Mouse (Mus musculus) stomach, embryonic 15.5 days (tissue): Measurements from ENCODE around the gene Shroom3. TPM values are rescaled to one million over a fixed set of nuclear protein-coding genes. Genes with fewer than 3 reads are reported as not detected.

Source experiments
- ATAC-seq: fragments of 200-750 bp; cut with Nextera tagmentation; 2 replicates; pipeline ENCODE4 v1.8.0; 2017; ENCODE audit warnings: low read depth, moderate number of reproducible peaks, moderate TSS enrichment; ENCODE audit not compliant: insufficient read depth, low FRiP score
- H3K27ac ChIP-seq: fragments of 300-500 bp; sonication (generic); 2 replicates; pipeline ENCODE4 v1.5.1; 2015; ENCODE audit warnings: mild to moderate bottlenecking, inconsistent platforms
- H3K27me3 ChIP-seq: fragments of 300-500 bp; sonication (generic); replicated peaks from 2 replicates; pipeline ENCODE4 v1.6.1; 2015; ENCODE audit warnings: inconsistent platforms
- H3K36me3 ChIP-seq: fragments of 300-500 bp; sonication (generic); 2 replicates; pipeline ENCODE4 v1.6.1; 2015; ENCODE audit warnings: inconsistent platforms
- H3K4me1 ChIP-seq: fragments of 300-500 bp; sonication (generic); 2 replicates; pipeline ENCODE4 v1.6.1; 2015; ENCODE audit warnings: inconsistent platforms
- H3K4me2 ChIP-seq: fragments of 300-500 bp; sonication (generic); 2 replicates; pipeline ENCODE4 v1.6.1; 2015; ENCODE audit warnings: mild to moderate bottlenecking, inconsistent platforms
- H3K4me3 ChIP-seq: fragments of 300-500 bp; sonication (generic); replicated peaks from 2 replicates; pipeline ENCODE4 v1.5.1; 2015; ENCODE audit warnings: inconsistent platforms
- H3K9ac ChIP-seq: fragments of 300-500 bp; sonication (generic); 2 replicates; pipeline ENCODE4 v1.6.1; 2015; ENCODE audit warnings: inconsistent platforms
- H3K9me3 ChIP-seq: fragments of 300-500 bp; sonication (generic); 2 replicates; pipeline ENCODE4 v1.6.1; 2016; ENCODE audit warnings: inconsistent platforms
- WGBS: fragments of 180-500 bp; shearing (Covaris S2); methylation state at CpG from one replicate; pipeline ENCODE4 v1.1.7; 2015; 5-methylcytosine and 5-hydroxymethylcytosine counted together
- polyA plus RNA-seq: library from polyadenylated mRNA; unstranded; fragments of >200 nt; fragmentation: Nextera tagmentation; extraction: Ambion mirVana; gene quantifications from 2 replicates; pipeline ENCODE4 v1.2.1, GENCODE M21; 2015

Shroom3 gene
- polyA plus RNA-seq, 1 experiment from 2014 or later: 12.3 TPM

DNA sequence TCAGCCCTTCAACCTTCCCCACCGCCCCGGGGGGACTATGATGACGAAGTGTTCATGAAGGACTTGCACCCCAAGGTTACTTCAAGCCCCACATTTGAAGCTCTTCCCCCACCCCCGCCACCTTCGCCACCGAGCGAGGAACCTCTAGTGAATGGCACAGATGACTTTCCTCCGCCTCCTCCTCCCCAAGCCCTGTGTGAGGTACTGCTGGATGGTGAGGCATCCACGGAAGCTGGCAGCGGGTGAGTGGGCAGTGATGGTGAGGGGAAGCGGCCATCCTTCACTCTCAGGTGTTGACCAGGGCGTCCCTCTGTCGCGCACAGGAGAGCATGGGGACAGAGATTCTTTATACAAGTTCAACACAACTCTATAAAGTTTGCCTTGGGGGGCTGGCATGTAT, 267.8 kb downstream of the Shroom3 start:
- Histone ChIP-seq H3K4me2 (no peak overlapping the region), H3K9ac (no peak overlapping the region), H3K27me3 (no peaks in the 10 kb centered on the region), H3K36me3 (peaks cover 14% of the 10 kb centered on the region; the same call in 1 of the 2 replicates), H3K4me1 (no peaks in the 10 kb centered on the region; the same call in 1 of the 2 replicates), H3K27ac (no peak overlapping the region), H3K4me3 (no peak overlapping the region), H3K9me3 (no peaks in the 10 kb centered on the region)
- no peak for ATAC-seq
- 95% methylated on average over 14 of the region's 14 CpGs for WGBS

DNA sequence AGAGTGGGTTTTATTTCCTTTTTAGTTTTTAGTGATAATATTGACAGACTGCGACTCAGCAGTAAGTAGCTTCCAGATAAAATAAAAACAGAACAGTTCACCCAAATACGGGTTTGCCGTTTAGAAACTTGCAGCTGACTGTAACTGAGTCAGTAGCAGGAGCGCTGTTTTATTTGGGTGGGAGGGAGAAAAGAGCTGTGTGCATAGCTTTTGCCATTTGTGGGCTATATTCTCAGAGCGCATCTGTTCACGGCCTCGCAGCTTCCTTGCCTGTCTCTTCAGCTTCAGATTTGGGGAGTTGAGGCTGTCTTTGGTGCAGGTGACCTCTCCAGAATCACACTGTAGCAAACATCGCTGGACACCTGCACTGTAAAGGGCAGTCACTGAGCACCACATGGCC, 270.6 kb downstream of the Shroom3 start:
- 87% methylated on average over 8 of the region's 8 CpGs for WGBS
- H3K36me3 ChIP-seq: peaks cover 19% of the 10 kb centered on the region
- no peaks in the 10 kb centered on the region for H3K9me3 ChIP-seq
- no peak overlapping the region for H3K4me3 ChIP-seq
- ATAC-seq: no peak
- H3K9ac ChIP-seq: no peak overlapping the region
- H3K4me2 ChIP-seq: no peak overlapping the region
- H3K27ac ChIP-seq: no peak overlapping the region
- H3K27me3 ChIP-seq: no peaks in the 10 kb centered on the region
- no peaks in the 10 kb centered on the region; the same call in 1 of the 2 replicates for H3K4me1 ChIP-seq

DNA sequence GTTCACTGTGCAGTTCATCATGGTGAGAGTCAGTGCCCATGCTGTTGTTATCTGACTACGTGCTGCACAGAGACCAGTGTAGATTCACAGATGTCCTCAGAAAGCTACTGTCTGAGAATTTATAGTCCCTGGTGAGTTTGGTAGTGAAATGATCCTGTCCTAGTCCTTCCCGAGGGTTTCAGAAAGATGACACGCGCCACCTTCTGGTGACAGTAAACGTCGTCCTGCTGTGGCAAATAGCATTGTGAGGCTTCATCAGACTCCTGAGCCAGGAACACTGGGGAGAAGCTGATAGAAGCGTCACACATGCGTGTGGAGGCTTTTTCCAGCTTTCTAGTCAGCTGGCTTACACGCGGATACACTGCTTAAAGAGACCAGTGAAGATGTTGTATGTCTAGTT, 271.1 kb downstream of the Shroom3 start:
- WGBS: 33% methylated on average over 10 of the region's 10 CpGs
- Histone ChIP-seq H3K9me3 (no peaks in the 10 kb centered on the region), H3K27ac (no peak overlapping the region), H3K36me3 (peaks cover 19% of the 10 kb centered on the region), H3K4me1 (peaks cover 2% of the 10 kb centered on the region; the same call in 1 of the 2 replicates), H3K4me3 (no peak overlapping the region), H3K9ac (no peak overlapping the region), H3K27me3 (no peaks in the 10 kb centered on the region), H3K4me2 (no peak overlapping the region)
- peak; percentile 32; the same call in 1 of the 2 replicates for ATAC-seq

DNA sequence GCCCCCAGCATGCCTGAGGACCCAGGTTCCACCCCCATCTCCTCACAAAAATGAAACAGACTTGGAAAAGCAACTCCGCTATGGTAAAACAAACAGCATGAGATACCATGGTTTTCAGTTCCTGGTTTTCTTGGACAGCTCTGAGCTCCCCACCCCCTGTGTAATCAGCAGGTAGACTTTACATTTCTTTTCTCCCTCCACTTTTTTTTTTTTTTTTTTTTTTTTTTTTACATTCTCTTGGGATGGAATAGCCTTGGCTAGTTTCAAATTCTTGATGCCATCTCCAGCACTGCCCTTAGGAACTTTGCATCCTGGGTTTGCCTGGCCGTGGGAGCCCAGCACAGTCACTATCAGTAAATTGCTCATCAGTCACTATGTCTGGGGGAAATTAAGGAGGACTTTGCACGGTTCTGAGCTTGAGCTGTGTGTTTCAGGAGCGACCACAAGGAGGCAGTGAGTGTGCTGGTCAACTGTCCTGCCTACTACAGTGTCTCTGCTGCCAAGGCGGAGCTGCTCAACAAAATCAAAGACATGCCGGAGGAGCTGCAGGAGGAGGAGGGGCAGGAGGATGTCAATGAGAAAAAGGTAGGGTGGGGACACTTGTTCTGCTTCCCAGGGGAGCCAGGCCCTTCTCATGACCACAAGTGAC, 271.7 kb downstream of the Shroom3 start:
- peaks cover 6% of the 10 kb centered on the region; the same call in 1 of the 2 replicates for H3K4me1 ChIP-seq
- no peaks in the 10 kb centered on the region for H3K27me3 ChIP-seq
- H3K4me2 ChIP-seq: no peak overlapping the region
- H3K27ac ChIP-seq: no peak overlapping the region
- 43% methylated on average over 6 of the region's 6 CpGs for WGBS
- no peak overlapping the region for H3K9ac ChIP-seq
- no peak for ATAC-seq
- no peaks in the 10 kb centered on the region for H3K9me3 ChIP-seq
- peaks cover 19% of the 10 kb centered on the region for H3K36me3 ChIP-seq
- H3K4me3 ChIP-seq: no peak overlapping the region

DNA sequence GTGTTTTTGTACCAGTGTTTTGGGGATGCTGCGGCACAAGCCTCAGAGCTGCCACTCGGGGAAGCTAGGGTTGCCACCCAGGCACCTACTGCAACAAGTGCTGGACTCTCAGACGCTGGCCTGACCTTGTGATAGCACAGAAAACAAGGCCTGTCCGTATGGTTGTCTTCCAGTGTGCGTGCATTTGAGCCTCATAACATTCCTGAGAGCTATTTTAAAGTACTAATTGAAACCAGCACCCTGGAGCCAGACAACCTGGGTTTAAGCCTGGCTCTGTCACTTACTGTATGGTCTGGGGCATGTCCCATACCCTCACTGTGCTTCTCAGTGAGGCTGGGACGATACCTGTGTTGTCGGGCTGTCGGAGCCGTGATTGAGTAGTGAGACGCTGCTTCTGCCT, 276.1 kb downstream of the Shroom3 start:
- Histone ChIP-seq H3K4me3 (no peak overlapping the region), H3K36me3 (peaks cover 12% of the 10 kb centered on the region), H3K9ac (no peak overlapping the region), H3K4me1 (peaks cover 14% of the 10 kb centered on the region), H3K9me3 (no peaks in the 10 kb centered on the region), H3K27ac (0 out of 2 replicates have a peak overlapping the region, but pooled peaks have one; percentile 6), H3K27me3 (no peaks in the 10 kb centered on the region), H3K4me2 (no peak overlapping the region)
- ATAC-seq: no peak
- WGBS: 82% methylated on average over 10 of the region's 10 CpGs

DNA sequence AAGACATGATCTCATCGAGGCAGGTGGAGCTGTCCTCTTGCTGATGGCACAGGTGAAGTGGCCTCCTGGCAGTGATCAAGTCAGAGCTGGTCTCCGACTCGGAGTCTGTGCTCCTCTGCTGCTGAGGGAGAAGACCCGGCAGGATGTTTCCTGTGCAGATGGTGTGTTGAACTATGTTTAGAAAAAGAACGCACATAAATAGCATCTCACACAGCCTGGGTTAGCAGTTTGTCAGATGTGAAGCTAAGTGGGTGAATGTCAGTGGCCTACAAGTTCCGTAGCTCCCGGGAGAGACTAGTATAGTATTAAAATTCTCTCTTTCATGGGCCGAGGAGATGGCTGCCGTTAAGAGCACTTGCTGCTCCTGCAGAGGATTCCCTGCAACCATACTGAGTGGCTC, 276.5 kb downstream of the Shroom3 start:
- Histone ChIP-seq H3K4me2 (no peak overlapping the region), H3K27me3 (no peaks in the 10 kb centered on the region), H3K9me3 (no peaks in the 10 kb centered on the region), H3K9ac (no peak overlapping the region), H3K4me1 (peaks cover 14% of the 10 kb centered on the region), H3K27ac (0 out of 2 replicates have a peak overlapping the region, but pooled peaks have one; percentile 6), H3K36me3 (peaks cover 12% of the 10 kb centered on the region), H3K4me3 (no peak overlapping the region)
- 49% methylated on average over 9 of the region's 9 CpGs for WGBS
- no peak for ATAC-seq

DNA sequence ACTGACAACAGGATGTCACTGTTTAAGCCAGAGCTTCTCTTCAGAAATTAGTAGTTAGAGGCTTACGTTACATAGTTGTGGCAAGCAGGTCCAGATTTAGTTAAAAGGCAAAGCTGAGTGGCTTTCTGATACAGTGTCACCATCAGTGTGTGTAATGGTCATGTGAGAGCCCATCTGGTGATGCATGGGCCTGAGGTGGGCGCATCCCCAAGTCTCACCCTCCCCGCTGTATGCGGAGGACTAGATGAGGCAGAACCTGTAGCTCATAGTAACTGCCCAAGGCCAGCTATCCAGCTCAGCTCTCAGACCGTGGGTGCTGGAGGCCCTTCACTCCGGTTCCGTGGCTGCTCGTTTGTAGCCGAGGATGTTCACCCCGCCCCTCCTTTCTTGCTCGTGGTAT, 278.1 kb downstream of the Shroom3 start:
- peak; percentile 45; the same call in 1 of the 2 replicates for ATAC-seq
- Histone ChIP-seq H3K9ac (no peak overlapping the region), H3K4me3 (no peak overlapping the region), H3K9me3 (no peaks in the 10 kb centered on the region), H3K4me1 (peaks cover 14% of the 10 kb centered on the region; the same call in 1 of the 2 replicates), H3K36me3 (peaks cover 13% of the 10 kb centered on the region), H3K27ac (peak overlapping the region; percentile 70), H3K27me3 (no peaks in the 10 kb centered on the region), H3K4me2 (no peak overlapping the region)
- WGBS: 66% methylated on average over 11 of the region's 11 CpGs

DNA sequence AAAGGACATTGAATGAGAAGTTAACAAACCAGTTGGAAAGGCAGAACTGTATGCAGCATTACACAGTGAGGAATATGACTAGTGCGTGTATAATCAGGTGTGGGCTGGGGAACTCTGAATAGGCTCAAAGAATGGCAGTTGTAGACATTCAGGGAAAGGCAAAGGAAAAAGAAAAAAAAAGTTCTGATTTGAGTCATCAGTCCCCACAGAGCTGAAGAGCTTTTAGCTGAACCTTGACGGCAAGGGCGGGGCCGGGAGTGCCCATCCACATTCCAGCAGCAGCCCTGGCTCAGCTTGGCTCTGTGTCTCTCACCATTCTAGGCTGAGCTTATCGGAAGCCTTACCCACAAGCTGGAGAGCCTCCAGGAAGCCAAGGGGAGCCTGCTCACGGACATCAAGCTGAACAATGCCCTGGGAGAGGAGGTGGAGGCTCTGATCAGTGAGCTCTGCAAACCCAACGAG, 278.6 kb downstream of the Shroom3 start:
- WGBS: 67% methylated on average over 7 of the region's 7 CpGs
- ATAC-seq: peak; percentile 86

DNA sequence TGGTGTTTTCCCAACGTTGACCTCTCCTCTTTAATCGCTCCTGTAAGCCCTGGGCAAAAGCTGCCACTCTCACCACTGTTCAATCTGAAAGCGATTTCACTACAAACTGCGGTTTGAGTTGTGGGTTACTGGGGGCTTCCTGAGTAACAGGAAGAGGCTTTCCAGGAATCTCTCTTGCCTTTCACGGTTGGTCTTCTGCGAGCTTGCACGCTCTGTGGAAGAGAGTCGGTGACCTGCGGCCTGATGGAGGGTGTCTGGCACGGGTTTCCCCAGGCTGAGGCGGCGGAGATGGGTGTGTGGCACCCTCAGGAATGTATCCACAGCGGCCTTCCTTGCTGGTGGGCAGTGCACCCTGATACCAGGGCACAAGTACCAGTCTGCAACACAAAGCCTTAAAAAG, 281.5 kb downstream of the Shroom3 start:
- 74% methylated on average over 13 of the region's 13 CpGs for WGBS
- Histone ChIP-seq H3K36me3 (peaks cover 13% of the 10 kb centered on the region; the same call in 1 of the 2 replicates), H3K4me2 (no peak overlapping the region), H3K9me3 (no peaks in the 10 kb centered on the region), H3K4me1 (peaks cover 9% of the 10 kb centered on the region; the same call in 1 of the 2 replicates), H3K27ac (no peak overlapping the region), H3K4me3 (no peak overlapping the region), H3K9ac (no peak overlapping the region), H3K27me3 (no peaks in the 10 kb centered on the region)
- ATAC-seq: no peak

More for the DNA sequence above, 278.6 kb downstream of the Shroom3 start:
- Histone ChIP-seq H3K9me3 (no peaks in the 10 kb centered on the region), H3K27ac (peak overlapping the region; percentile 70), H3K4me2 (no peak overlapping the region), H3K36me3 (peaks cover 17% of the 10 kb centered on the region), H3K9ac (no peak overlapping the region), H3K4me1 (peaks cover 14% of the 10 kb centered on the region; the same call in 1 of the 2 replicates), H3K27me3 (no peaks in the 10 kb centered on the region), H3K4me3 (no peak overlapping the region)

DNA sequence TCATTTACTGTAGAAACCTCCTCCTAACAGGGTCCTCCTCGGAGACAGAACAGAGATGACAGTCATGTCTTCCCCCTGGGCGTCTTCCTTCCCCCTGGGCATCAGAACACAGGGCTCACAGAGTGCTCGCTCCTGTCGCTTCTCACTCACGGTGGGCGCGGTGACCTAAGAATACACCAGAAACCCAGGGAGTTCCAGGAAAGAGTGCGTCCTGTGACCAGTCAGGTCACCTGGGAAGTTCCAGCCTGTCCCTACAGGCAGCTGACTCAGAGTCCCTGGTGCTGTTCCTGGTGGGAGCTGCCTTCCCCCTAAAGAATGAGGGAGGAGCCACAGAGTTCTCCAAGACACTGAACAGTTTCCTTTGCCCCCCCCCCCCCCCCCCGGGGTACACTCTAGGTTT, 283.9 kb downstream of the Shroom3 start:
- Histone ChIP-seq H3K4me1 (no peaks in the 10 kb centered on the region), H3K27ac (no peak overlapping the region), H3K9ac (no peak overlapping the region), H3K9me3 (no peaks in the 10 kb centered on the region), H3K4me2 (no peak overlapping the region), H3K27me3 (no peaks in the 10 kb centered on the region), H3K36me3 (peaks cover 13% of the 10 kb centered on the region; the same call in 1 of the 2 replicates), H3K4me3 (no peak overlapping the region)
- WGBS: 79% methylated on average over 9 of the region's 9 CpGs
- ATAC-seq: no peak

DNA sequence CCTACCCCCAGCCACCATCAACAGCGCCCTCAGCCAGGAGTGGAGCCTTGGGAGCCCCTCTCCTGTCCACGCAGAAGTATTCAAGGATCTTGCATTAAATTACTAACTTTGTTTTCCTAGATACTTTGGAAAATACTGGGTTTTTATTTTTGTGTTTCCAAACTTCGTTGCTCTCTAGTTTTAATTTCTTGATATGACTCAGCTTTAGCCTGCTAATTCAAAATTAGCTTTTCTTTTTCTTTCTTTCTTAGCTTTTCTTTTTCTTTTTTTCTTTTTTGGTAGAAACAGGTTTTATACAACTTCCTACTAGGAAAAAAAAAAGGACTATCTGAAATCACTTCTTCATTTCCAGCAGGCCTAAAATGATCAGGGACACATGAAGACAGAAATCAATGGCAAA, 284.7 kb downstream of the Shroom3 start:
- WGBS: 89% methylated on average over 3 of the region's 3 CpGs
- no peak overlapping the region for H3K9ac ChIP-seq
- H3K27me3 ChIP-seq: no peaks in the 10 kb centered on the region
- H3K4me1 ChIP-seq: no peaks in the 10 kb centered on the region
- no peak overlapping the region for H3K4me2 ChIP-seq
- ATAC-seq: no peak
- no peak overlapping the region for H3K27ac ChIP-seq
- H3K4me3 ChIP-seq: no peak overlapping the region
- peaks cover 13% of the 10 kb centered on the region; the same call in 1 of the 2 replicates for H3K36me3 ChIP-seq
- H3K9me3 ChIP-seq: no peaks in the 10 kb centered on the region

DNA sequence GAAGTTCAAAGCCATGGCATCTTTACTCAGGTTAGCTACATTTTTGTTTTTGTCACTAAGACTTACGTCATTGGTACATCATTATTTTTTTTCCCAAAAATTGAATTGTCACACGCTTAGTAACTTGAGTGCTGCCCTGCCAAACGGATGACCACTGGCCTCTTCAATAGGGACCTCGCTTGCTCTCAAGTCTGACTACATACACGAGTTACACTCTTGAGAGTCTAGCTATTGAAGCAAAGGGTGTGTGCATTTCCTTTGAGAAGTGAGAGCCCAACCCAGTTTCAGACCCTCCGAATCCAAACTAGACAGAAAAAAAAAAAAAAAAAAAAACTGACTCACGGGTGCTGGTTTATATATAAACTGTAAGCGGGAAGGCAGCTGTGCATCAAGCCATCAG, 286.2 kb downstream of the Shroom3 start:
- no peaks in the 10 kb centered on the region for H3K27me3 ChIP-seq
- H3K4me2 ChIP-seq: no peak overlapping the region
- H3K4me1 ChIP-seq: no peaks in the 10 kb centered on the region
- H3K27ac ChIP-seq: no peak overlapping the region
- H3K4me3 ChIP-seq: no peak overlapping the region
- WGBS: 54% methylated on average over 8 of the region's 8 CpGs
- H3K36me3 ChIP-seq: 0 out of 2 replicates have a peak, but pooled peaks cover 10% of the 10 kb centered on the region
- H3K9ac ChIP-seq: no peak overlapping the region
- ATAC-seq: no peak
- no peaks in the 10 kb centered on the region for H3K9me3 ChIP-seq
